Mouse (Mus musculus): ENCODE measurements around the gene Tmc5. TPM values are rescaled to one million over a fixed set of nuclear protein-coding genes. Genes with fewer than 3 reads are reported as not detected.

Tmc5 gene
- total and polyA plus RNA-seq, 3 experiments: 0.11 TPM; not detected in 2

DNA sequence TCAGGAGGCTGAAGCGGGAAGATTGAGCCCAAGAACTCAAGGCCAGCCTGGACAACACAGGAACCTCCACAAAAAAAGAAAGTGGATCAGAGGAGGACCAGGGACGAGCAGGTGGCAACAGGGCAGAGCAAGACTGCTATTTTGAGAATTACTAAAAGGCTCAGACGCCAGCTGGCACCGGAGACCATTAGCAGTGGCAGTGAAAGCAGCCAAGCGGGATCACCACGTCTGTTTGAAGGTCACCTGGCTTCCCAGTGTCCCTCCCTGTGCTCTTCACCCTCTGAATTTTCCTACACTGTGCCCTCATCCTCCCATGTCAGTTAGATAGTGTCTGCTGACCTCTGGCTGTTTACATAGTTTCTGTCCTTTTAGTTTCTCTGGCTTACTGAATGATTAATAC is 11.2 kb upstream of the Tmc5 start:
- Histone ChIP-seq H3K36me3 (replicated peaks) (no peaks in the 10 kb centered on the region), H3K27me3 (ENCODE audit: insufficient read depth, low read length) (no peaks in the 10 kb centered on the region), H3K9me3 (replicated peaks) (no peaks in the 10 kb centered on the region), H3K4me3 (ENCODE audit: low read depth, low read length) (no peak overlapping the region), H3K4me1 (ENCODE audit: insufficient read depth, low read depth, low read length) (no peaks in the 10 kb centered on the region)
- no peak for ATAC-seq (ENCODE audit: extremely low read depth, insufficient number of reproducible peaks, low FRiP score, poor library complexity, severe bottlenecking)
- no peak for DNase-seq (ENCODE audit: low spot score)
- TF ChIP-seq GATA2 (IDR thresholded peaks at IDR 0.05; ENCODE audit: borderline replicate concordance, low read depth, low read length): no peak
- no peak for TF ChIP-seq POLR2AphosphoS5 (IDR thresholded peaks at IDR 0.05; ENCODE audit: insufficient replicate concordance, low read depth, low read length)

DNA sequence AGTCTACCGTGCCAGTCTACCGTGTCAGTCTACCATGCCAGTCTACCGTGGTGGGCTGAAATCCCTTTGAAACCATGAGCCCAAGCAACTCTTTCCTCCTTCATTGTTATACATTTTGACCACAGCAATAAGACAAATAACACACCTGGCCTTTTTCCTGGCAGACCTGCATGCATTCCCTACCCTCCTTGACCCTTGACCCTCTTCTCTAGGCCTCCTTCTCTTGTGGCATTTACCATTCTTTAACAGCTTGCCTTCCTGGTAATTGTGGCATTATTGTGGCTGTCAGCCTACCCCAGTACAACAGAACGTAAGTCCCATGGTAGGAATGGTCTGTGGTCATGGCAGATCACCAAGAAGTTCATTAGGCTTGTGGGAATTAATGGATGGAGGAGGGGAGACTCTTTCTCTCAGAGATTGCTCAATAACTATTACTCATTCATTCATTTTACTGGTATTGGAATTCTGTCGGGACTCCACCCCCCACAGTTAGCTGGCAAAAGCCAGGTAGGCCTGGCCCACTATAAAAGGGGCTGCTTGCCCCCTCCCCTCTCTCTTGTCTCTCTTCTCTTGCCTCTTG is 6.3 kb upstream of the Tmc5 start:
- Histone ChIP-seq H3K36me3 (replicated peaks) (no peaks in the 10 kb centered on the region), H3K4me1 (ENCODE audit: insufficient read depth, low read depth, low read length) (no peaks in the 10 kb centered on the region), H3K4me3 (ENCODE audit: low read depth, low read length) (no peak overlapping the region), H3K9me3 (replicated peaks) (no peaks in the 10 kb centered on the region), H3K27me3 (ENCODE audit: insufficient read depth, low read length) (peaks cover 3% of the 10 kb centered on the region; the same call in 1 of the 2 replicates)
- no peak for DNase-seq (ENCODE audit: low spot score)
- TF ChIP-seq TAL1 (conservative IDR thresholded peaks at IDR 0.05; ENCODE audit: low read depth, low read length): no peak
- TF ChIP-seq POLR2AphosphoS5 (IDR thresholded peaks at IDR 0.05; ENCODE audit: insufficient replicate concordance, low read depth, low read length): no peak
- TF ChIP-seq GATA2 (IDR thresholded peaks at IDR 0.05; ENCODE audit: borderline replicate concordance, low read depth, low read length): no peak
- ATAC-seq (ENCODE audit: extremely low read depth, insufficient number of reproducible peaks, low FRiP score, poor library complexity, severe bottlenecking): no peak

DNA sequence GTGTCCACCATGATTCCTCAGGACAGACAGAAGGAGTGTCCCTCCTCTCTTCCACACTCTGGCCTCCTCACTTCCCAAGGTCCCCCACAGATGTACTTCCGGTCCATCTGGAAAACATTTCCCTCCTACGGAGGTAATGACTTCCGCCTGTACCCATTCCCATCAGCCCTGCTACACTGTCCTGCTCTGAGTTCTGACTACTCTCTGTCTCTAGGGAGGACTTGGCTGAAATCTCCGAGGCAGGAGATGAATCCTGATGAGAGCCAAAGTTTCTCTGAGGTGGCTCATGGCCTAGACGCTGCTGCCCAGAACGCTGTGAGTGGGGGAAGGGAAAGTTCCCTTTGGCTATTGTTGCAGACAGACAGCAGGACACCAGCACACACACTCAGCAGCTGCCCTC is 5.0 kb upstream of the Tmc5 start:
- no peak for ATAC-seq (ENCODE audit: extremely low read depth, insufficient number of reproducible peaks, low FRiP score, poor library complexity, severe bottlenecking)
- no peak for DNase-seq (ENCODE audit: low spot score)
- no peak for TF ChIP-seq TAL1 (conservative IDR thresholded peaks at IDR 0.05; ENCODE audit: low read depth, low read length)
- TF ChIP-seq GATA2 (IDR thresholded peaks at IDR 0.05; ENCODE audit: borderline replicate concordance, low read depth, low read length): no peak
- TF ChIP-seq POLR2AphosphoS5 (IDR thresholded peaks at IDR 0.05; ENCODE audit: insufficient replicate concordance, low read depth, low read length): no peak
- no peak for TF ChIP-seq GATA1 (IDR thresholded peaks at IDR 0.05; ENCODE audit: borderline replicate concordance, low read length)
- TF ChIP-seq CTCF (IDR thresholded peaks at IDR 0.05; ENCODE audit: low read depth, low read length): no peak
- Histone ChIP-seq H3K9me3 (replicated peaks) (no peaks in the 10 kb centered on the region), H3K27me3 (ENCODE audit: insufficient read depth, low read length) (peaks cover 3% of the 10 kb centered on the region; the same call in 1 of the 2 replicates), H3K36me3 (replicated peaks) (no peaks in the 10 kb centered on the region), H3K4me3 (ENCODE audit: low read depth, low read length) (no peak overlapping the region), H3K4me1 (ENCODE audit: insufficient read depth, low read depth, low read length) (no peaks in the 10 kb centered on the region)

DNA sequence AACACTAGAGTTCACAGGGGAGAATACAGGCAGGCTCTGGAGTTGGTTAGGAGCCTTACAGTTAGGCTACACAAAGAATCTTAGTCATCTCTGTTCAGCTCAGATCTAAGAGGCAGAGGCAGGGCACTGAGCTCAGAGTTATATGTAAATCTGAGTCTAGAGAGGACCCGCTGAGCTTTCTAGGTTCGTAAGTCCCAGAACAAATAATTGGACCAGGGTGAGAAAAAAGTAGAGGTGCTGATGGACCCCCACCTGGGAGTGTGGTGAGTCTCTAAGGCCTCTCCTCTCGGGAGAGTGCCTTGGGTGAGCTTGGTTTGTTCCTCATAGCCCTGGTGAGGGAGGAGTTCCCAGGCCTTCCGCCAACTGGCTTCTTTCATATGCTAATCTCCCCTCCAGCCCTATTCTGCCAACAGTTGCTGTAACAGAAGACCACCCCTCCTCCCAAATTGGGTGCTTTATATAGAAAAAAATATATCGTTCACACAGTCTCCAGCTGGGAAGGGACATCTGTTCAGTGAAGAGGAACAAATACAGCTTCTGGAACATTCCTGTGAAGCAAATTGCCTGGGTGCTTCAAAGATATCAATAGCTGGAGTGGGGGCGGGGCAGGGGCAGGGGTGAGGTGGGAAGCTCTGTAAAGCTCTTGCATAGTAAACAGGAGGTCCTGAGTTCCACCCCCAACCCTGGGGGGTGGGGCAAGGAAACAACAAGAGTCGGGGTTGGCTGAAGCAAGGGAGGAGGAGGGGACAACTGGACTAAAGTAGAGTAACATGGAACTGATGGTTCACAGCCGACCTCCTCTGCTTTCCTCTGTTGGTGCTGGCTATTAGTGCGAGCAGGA is 3.3 kb upstream of the Tmc5 start:
- Histone ChIP-seq H3K36me3 (replicated peaks) (no peaks in the 10 kb centered on the region), H3K4me1 (ENCODE audit: insufficient read depth, low read depth, low read length) (no peaks in the 10 kb centered on the region), H3K27me3 (ENCODE audit: insufficient read depth, low read length) (peaks cover 5% of the 10 kb centered on the region; the same call in 1 of the 2 replicates), H3K9me3 (replicated peaks) (no peaks in the 10 kb centered on the region), H3K4me3 (ENCODE audit: low read depth, low read length) (no peak overlapping the region)
- ATAC-seq (ENCODE audit: extremely low read depth, insufficient number of reproducible peaks, low FRiP score, poor library complexity, severe bottlenecking) (no peak), DNase-seq (ENCODE audit: low spot score) (no peak)
- TF ChIP-seq TAL1 (conservative IDR thresholded peaks at IDR 0.05; ENCODE audit: low read depth, low read length) (no peak), GATA1 (IDR thresholded peaks at IDR 0.05; ENCODE audit: borderline replicate concordance, low read length) (no peak), CTCF (IDR thresholded peaks at IDR 0.05; ENCODE audit: low read depth, low read length) (no peak), POLR2AphosphoS5 (IDR thresholded peaks at IDR 0.05; ENCODE audit: insufficient replicate concordance, low read depth, low read length) (no peak), GATA2 (IDR thresholded peaks at IDR 0.05; ENCODE audit: borderline replicate concordance, low read depth, low read length) (no peak)

DNA sequence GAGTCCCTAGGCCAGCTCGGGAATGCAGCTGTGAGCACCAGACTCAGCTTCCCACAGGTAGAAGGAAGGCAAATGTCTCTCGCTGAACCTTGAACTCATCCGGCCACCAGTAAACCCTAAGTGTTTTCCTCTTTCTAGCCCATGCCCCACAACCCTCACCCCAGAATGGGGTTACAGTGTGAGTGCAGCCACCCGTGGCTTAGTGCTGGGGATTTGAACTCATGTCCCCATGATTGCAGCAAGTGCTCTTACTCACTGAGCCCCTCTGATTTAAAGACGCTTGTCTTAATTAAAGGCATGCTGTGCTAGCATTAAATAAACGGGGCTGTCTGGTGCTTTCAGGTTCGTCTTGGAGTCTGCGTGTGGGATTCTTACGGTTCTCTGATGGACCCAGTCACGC is 2.5 kb upstream of the Tmc5 start:
- Histone ChIP-seq H3K9me3 (replicated peaks) (no peaks in the 10 kb centered on the region), H3K36me3 (replicated peaks) (no peaks in the 10 kb centered on the region), H3K4me3 (ENCODE audit: low read depth, low read length) (no peak overlapping the region), H3K27me3 (ENCODE audit: insufficient read depth, low read length) (peaks cover 5% of the 10 kb centered on the region; the same call in 1 of the 2 replicates), H3K4me1 (ENCODE audit: insufficient read depth, low read depth, low read length) (no peaks in the 10 kb centered on the region)
- no peak for DNase-seq (ENCODE audit: low spot score)
- ATAC-seq (ENCODE audit: extremely low read depth, insufficient number of reproducible peaks, low FRiP score, poor library complexity, severe bottlenecking): no peak
- TF ChIP-seq POLR2AphosphoS5 (IDR thresholded peaks at IDR 0.05; ENCODE audit: insufficient replicate concordance, low read depth, low read length) (no peak), GATA2 (IDR thresholded peaks at IDR 0.05; ENCODE audit: borderline replicate concordance, low read depth, low read length) (no peak), TAL1 (conservative IDR thresholded peaks at IDR 0.05; ENCODE audit: low read depth, low read length) (no peak), GATA1 (IDR thresholded peaks at IDR 0.05; ENCODE audit: borderline replicate concordance, low read length) (no peak), CTCF (IDR thresholded peaks at IDR 0.05; ENCODE audit: low read depth, low read length) (no peak)

DNA sequence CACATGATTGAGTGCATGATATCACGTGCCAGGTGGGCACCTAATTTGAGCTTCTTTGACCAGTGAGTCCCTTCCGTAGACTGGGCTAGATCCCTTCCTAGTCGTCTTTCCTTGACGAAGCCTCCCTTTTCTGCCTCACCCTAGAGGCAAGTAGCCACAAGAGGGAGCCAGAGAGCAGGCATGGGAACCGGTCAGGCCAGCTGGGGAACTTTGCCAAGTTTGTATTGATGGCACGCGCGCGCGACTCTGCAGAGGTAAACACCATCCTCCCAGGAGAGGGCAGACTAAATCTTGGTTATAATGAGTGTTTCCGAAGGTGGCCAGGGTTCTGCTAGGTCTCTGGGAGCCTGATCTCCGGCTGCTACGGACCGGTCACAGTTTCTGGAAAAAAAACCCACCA is 1.9 kb upstream of the Tmc5 start:
- Histone ChIP-seq H3K36me3 (replicated peaks) (no peaks in the 10 kb centered on the region), H3K4me3 (ENCODE audit: low read depth, low read length) (no peak overlapping the region), H3K9me3 (replicated peaks) (no peaks in the 10 kb centered on the region), H3K27me3 (ENCODE audit: insufficient read depth, low read length) (peaks cover 5% of the 10 kb centered on the region; the same call in 1 of the 2 replicates), H3K4me1 (ENCODE audit: insufficient read depth, low read depth, low read length) (no peaks in the 10 kb centered on the region)
- DNase-seq (ENCODE audit: low spot score) (no peak), ATAC-seq (ENCODE audit: extremely low read depth, insufficient number of reproducible peaks, low FRiP score, poor library complexity, severe bottlenecking) (no peak)
- TF ChIP-seq GATA2 (IDR thresholded peaks at IDR 0.05; ENCODE audit: borderline replicate concordance, low read depth, low read length): no peak
- no peak for TF ChIP-seq POLR2AphosphoS5 (IDR thresholded peaks at IDR 0.05; ENCODE audit: insufficient replicate concordance, low read depth, low read length)
- TF ChIP-seq TAL1 (conservative IDR thresholded peaks at IDR 0.05; ENCODE audit: low read depth, low read length): no peak
- no peak for TF ChIP-seq GATA1 (IDR thresholded peaks at IDR 0.05; ENCODE audit: borderline replicate concordance, low read length)
